Mouse (Mus musculus): Measurements from ENCODE around the gene Plekhg4. TPM values are rescaled to one million over a fixed set of nuclear protein-coding genes. Genes with fewer than 3 reads are reported as not detected.

The Plekhg4 gene
- polyA plus RNA-seq, 1 experiment from 2014 or later = 0.34 TPM

DNA sequence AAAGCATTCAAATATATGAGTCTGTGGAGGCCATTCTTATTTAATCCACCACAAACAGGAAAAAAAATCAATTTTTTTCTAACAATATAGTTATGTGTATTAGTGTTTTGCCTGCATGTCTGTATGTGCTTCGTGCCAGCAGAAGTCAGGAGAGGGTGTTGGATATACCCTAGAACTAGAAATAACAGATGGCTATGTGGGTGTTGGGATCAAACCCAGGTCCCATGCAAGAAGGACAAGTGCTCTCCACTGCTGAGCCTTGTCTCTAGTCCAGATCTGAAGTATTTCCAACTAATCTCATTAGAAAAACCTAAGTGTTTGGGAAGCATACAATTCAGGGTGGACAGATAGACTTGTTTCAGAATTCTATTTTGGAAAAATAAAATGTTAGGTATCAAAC, 48.9 kb downstream of the Plekhg4 start:
- DNase-seq (ENCODE audit: low spot score) = no peak
- Histone ChIP-seq H3K9me3 (no peaks in the 10 kb centered on the region), H3K36me3 (replicated peaks) (no peaks in the 10 kb centered on the region), H3K4me3 (no peak overlapping the region), H3K27ac (replicated peaks) (no peak overlapping the region), H3K4me1 (no peaks in the 10 kb centered on the region), H3K27me3 (replicated peaks; ENCODE audit: low read depth, poor library complexity, severe bottlenecking) (no peaks in the 10 kb centered on the region)
- 66% methylated on average over 1 of the region's 1 CpGs for WGBS

DNA sequence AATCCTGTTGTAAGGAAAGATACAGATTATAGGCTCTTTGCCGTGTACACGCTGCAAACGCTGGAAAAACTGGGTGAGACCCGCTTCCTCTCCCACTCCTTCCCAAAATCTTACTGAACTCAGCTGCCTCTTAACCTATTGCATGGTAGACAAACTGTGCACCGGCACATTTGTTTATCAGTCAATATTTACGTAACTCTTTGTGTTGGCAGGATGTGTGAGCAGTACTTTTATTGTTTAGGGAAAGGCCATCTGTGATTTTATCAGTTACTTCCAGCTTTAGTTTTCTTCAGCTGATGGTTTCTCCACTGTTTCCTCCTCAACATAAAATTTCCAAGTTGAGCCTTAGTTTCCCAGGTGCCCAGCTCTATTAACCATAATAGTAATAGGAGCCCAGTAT, 53.8 kb downstream of the Plekhg4 start:
- Histone ChIP-seq H3K27ac (replicated peaks) (no peak overlapping the region), H3K4me3 (no peak overlapping the region), H3K9me3 (no peaks in the 10 kb centered on the region), H3K27me3 (replicated peaks; ENCODE audit: low read depth, poor library complexity, severe bottlenecking) (no peaks in the 10 kb centered on the region), H3K4me1 (peaks cover 3% of the 10 kb centered on the region; the same call in 1 of the 2 replicates), H3K36me3 (replicated peaks) (no peaks in the 10 kb centered on the region)
- DNase-seq (ENCODE audit: low spot score) = no peak
- 78% methylated on average over 6 of the region's 6 CpGs for WGBS

DNA sequence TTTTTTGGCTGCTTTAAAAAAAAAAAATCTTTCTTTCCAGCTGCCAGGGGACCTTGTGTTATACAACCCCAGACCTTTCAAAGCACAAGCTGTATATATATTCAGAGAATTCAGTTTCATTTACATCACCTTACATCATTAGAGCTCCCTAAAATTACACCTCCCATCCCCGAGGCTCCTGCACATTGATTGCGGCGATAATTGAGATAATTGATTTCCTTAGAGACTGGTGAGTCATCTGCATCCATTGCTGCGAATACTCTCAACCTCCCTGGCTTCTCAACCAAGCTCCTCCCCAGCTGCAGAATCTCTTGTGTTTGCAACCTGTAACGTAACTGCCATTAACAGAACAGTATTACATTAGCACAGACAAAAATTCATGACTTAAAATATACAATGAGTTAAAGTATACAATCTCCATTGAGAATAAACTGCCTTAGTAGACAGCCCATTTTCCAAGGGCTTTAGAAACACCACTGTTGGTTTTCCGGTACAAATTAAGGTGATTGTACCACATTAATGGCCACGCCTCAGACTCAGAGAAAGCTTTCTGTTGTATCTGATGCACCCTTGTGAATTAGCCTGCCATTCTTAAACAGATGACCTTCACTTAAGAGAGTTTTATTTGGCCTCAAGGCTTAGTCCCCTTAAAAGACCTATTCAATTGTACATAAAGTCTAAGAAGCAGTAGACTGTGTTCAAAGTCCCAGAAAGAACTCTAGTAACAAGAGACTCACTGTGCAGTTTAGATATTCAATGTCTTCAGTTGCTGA, 58.9 kb downstream of the Plekhg4 start:
- DNase-seq (ENCODE audit: low spot score) = no peak
- H3K27ac ChIP-seq (replicated peaks) = no peak overlapping the region
- no peaks in the 10 kb centered on the region for H3K9me3 ChIP-seq
- H3K4me3 ChIP-seq = no peak overlapping the region
- H3K27me3 ChIP-seq (replicated peaks; ENCODE audit: low read depth, poor library complexity, severe bottlenecking) = no peaks in the 10 kb centered on the region
- H3K36me3 ChIP-seq (replicated peaks) = no peaks in the 10 kb centered on the region
- 55% methylated on average over 7 of the region's 7 CpGs for WGBS
- H3K4me1 ChIP-seq = peaks cover 23% of the 10 kb centered on the region

Other genes starting within 250 kb of the Plekhg4 start
- gene Ces4a, start 241.5 kb upstream of the Plekhg4 start, polyA plus RNA-seq (2016; fragmentation: Nextera tagmentation; extraction: Ambion mirVana) = not detected in 2 replicates
- 67.5 and 73.2 TPM in 2 replicates for gene Cbfb, start 202.6 kb upstream of the Plekhg4 start, polyA plus RNA-seq (2016; fragmentation: Nextera tagmentation; extraction: Ambion mirVana)
- gene D230025D16Rik, start 148.1 kb upstream of the Plekhg4 start, polyA plus RNA-seq (2016; fragmentation: Nextera tagmentation; extraction: Ambion mirVana) = 25.9 and 27.1 TPM in 2 replicates
- 1.6 and 1.7 TPM in 2 replicates for gene B3gnt9, start 118.1 kb upstream of the Plekhg4 start, polyA plus RNA-seq (2016; fragmentation: Nextera tagmentation; extraction: Ambion mirVana)
- gene Tradd, start 108.7 kb upstream of the Plekhg4 start, polyA plus RNA-seq (2016; fragmentation: Nextera tagmentation; extraction: Ambion mirVana) = 14.6 and 16.7 TPM in 2 replicates
- gene Fbxl8, start 108.6 kb upstream of the Plekhg4 start, polyA plus RNA-seq (2016; fragmentation: Nextera tagmentation; extraction: Ambion mirVana) = 0.63 and 0.92 TPM in 2 replicates
- gene Hsf4, start 103.5 kb upstream of the Plekhg4 start, polyA plus RNA-seq (2016; fragmentation: Nextera tagmentation; extraction: Ambion mirVana) = 0.21 TPM in 1 of 2 replicates, not detected in the other
- 0.62 and 0.69 TPM in 2 replicates for gene Nol3, start 97.1 kb upstream of the Plekhg4 start, polyA plus RNA-seq (2016; fragmentation: Nextera tagmentation; extraction: Ambion mirVana)
- 20.7 and 23.9 TPM in 2 replicates for gene 4931428F04Rik, start 83.4 kb upstream of the Plekhg4 start, polyA plus RNA-seq (2016; fragmentation: Nextera tagmentation; extraction: Ambion mirVana)
- 9.9 and 11.6 TPM in 2 replicates for gene Exoc3l, start 77.2 kb upstream of the Plekhg4 start, polyA plus RNA-seq (2016; fragmentation: Nextera tagmentation; extraction: Ambion mirVana)
- gene E2f4, start 75.6 kb upstream of the Plekhg4 start, polyA plus RNA-seq (2016; fragmentation: Nextera tagmentation; extraction: Ambion mirVana) = 125 and 138 TPM in 2 replicates
- 2.7 and 3.5 TPM in 2 replicates for gene Elmo3, start 67.7 kb upstream of the Plekhg4 start, polyA plus RNA-seq (2016; fragmentation: Nextera tagmentation; extraction: Ambion mirVana)
- 1.3 TPM in 2 replicates for gene Lrrc29, start 47.0 kb upstream of the Plekhg4 start, polyA plus RNA-seq (2016; fragmentation: Nextera tagmentation; extraction: Ambion mirVana)
- 93.0 and 99.4 TPM in 2 replicates for gene Tmem208, start 46.9 kb upstream of the Plekhg4 start, polyA plus RNA-seq (2016; fragmentation: Nextera tagmentation; extraction: Ambion mirVana)
- 2.9 and 3.3 TPM in 2 replicates for gene Fhod1, start 25.3 kb upstream of the Plekhg4 start, polyA plus RNA-seq (2016; fragmentation: Nextera tagmentation; extraction: Ambion mirVana)
- 5.5 and 5.7 TPM in 2 replicates for gene Slc9a5, start 24.4 kb upstream of the Plekhg4 start, polyA plus RNA-seq (2016; fragmentation: Nextera tagmentation; extraction: Ambion mirVana)
- 0.08 and 0.16 TPM in 2 replicates for gene Kctd19, start 40.2 kb downstream of the Plekhg4 start, polyA plus RNA-seq (2016; fragmentation: Nextera tagmentation; extraction: Ambion mirVana)
- gene Lrrc36, start 40.3 kb downstream of the Plekhg4 start, polyA plus RNA-seq (2016; fragmentation: Nextera tagmentation; extraction: Ambion mirVana) = 0.29 and 0.67 TPM in 2 replicates
- 35.7 and 48.8 TPM in 2 replicates for gene Tppp3, start 98.3 kb downstream of the Plekhg4 start, polyA plus RNA-seq (2016; fragmentation: Nextera tagmentation; extraction: Ambion mirVana)
- gene Zdhhc1, start 123.6 kb downstream of the Plekhg4 start, polyA plus RNA-seq (2016; fragmentation: Nextera tagmentation; extraction: Ambion mirVana) = 19.2 and 20.5 TPM in 2 replicates
- gene Hsd11b2, start 145.5 kb downstream of the Plekhg4 start, polyA plus RNA-seq (2016; fragmentation: Nextera tagmentation; extraction: Ambion mirVana) = 18.8 and 22.2 TPM in 2 replicates
- gene Atp6v0d1, start 192.8 kb downstream of the Plekhg4 start, polyA plus RNA-seq (2016; fragmentation: Nextera tagmentation; extraction: Ambion mirVana) = 64.7 and 64.9 TPM in 2 replicates
- 13.5 and 15.9 TPM in 2 replicates for gene Ripor1, start 232.0 kb downstream of the Plekhg4 start, polyA plus RNA-seq (2016; fragmentation: Nextera tagmentation; extraction: Ambion mirVana)